Mouse (Mus musculus) liver, embryonic 13.5 days (tissue): ENCODE measurements at regions not wholly inside any gene's neighbourhood (a gene's known extent, or its start where the extent isn't known, plus 50 kb on each side); places are given as distances from the start of the nearest gene placed in this dataset.

ENCODE experiments used
- ATAC-seq: fragments of 200-750 bp; cut with Nextera tagmentation; 2 replicates; pipeline ENCODE4 v1.8.0; 2017; ENCODE audit warnings: low read depth, mild to moderate bottlenecking, moderate number of reproducible peaks, moderate library complexity
- DNase-seq: peaks from one replicate; pipeline ENCODE4 v3.0.0; 2022
- H3K27ac ChIP-seq: fragments of 300-500 bp; sonication (generic); 2 replicates; pipeline ENCODE4 v1.5.1; 2015; ENCODE audit warnings: moderate library complexity, mild to moderate bottlenecking, inconsistent platforms
- H3K27me3 ChIP-seq: fragments of 300-500 bp; sonication (generic); 2 replicates; pipeline ENCODE4 v1.6.1; 2015; ENCODE audit warnings: mild to moderate bottlenecking, inconsistent platforms
- H3K36me3 ChIP-seq: fragments of 300-500 bp; sonication (generic); 2 replicates; pipeline ENCODE4 v1.6.1; 2015; ENCODE audit warnings: mild to moderate bottlenecking, inconsistent platforms
- H3K4me1 ChIP-seq: fragments of 300-500 bp; sonication (generic); replicated peaks from 2 replicates; pipeline ENCODE4 v1.6.1; 2015; ENCODE audit warnings: inconsistent platforms
- H3K4me2 ChIP-seq: fragments of 300-500 bp; sonication (generic); 2 replicates; pipeline ENCODE4 v1.6.1; 2015; ENCODE audit warnings: inconsistent platforms, mild to moderate bottlenecking, moderate library complexity
- H3K4me3 ChIP-seq: fragments of 300-500 bp; sonication (generic); replicated peaks from 2 replicates; pipeline ENCODE4 v1.5.1; 2015; ENCODE audit warnings: mild to moderate bottlenecking, inconsistent platforms
- H3K9ac ChIP-seq: fragments of 300-500 bp; sonication (generic); 2 replicates; pipeline ENCODE4 v1.6.1; 2015; ENCODE audit warnings: mild to moderate bottlenecking, inconsistent platforms
- H3K9me3 ChIP-seq: fragments of 300-500 bp; sonication (generic); replicated peaks from 2 replicates; pipeline ENCODE4 v1.6.1; 2016; ENCODE audit warnings: inconsistent platforms
- WGBS: fragments of 180-500 bp; shearing (Covaris S2); methylation state at CpG from one replicate; pipeline ENCODE4 v1.1.7; 2015; ENCODE audit not compliant: insufficient replicate concordance; 5-methylcytosine and 5-hydroxymethylcytosine counted together

- no peak overlapping the region for H3K9ac ChIP-seq
- no peaks in the 10 kb centered on the region for H3K36me3 ChIP-seq
- ATAC-seq = no peak
- 67% methylated on average over 16 of the region's 16 CpGs for WGBS
- no peak overlapping the region for H3K27ac ChIP-seq
- no peaks in the 10 kb centered on the region for H3K9me3 ChIP-seq
- no peaks in the 10 kb centered on the region for H3K4me1 ChIP-seq
- DNase-seq = no peak
- H3K27me3 ChIP-seq = 0 out of 2 replicates have a peak, but pooled peaks cover 5% of the 10 kb centered on the region
- no peak overlapping the region for H3K4me2 ChIP-seq
- no peak overlapping the region for H3K4me3 ChIP-seq
Observed at GRCm38 (mm10) chr6:100120017-100120944, 167.0 kb downstream of the Rybp start.

DNA sequence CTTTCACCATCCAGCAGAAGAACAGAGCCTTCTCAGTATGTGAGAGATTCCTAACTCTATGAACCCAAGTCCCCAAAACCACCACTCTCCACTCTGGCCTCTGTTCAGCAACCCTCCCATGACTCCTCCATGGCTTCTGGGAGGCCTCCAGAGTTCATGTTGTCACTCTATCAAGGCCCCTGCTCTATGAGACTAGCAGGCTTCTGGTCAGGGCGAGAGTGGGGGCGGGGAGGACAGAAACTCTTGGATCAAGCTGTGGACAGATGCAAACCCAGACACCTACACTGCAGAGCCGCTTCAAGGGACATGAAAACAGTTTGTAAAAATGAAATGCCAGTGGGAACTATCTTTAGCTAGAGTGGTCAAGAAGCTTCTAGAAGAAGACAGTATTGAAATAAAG is 170.2 kb downstream of the Rybp start:
- Histone ChIP-seq H3K4me1 (0 out of 2 replicates have a peak, but pooled peaks cover 3% of the 10 kb centered on the region), H3K27me3 (no peaks in the 10 kb centered on the region), H3K36me3 (no peaks in the 10 kb centered on the region), H3K9ac (no peak overlapping the region), H3K4me3 (no peak overlapping the region), H3K9me3 (no peaks in the 10 kb centered on the region), H3K27ac (no peak overlapping the region), H3K4me2 (no peak overlapping the region)
- DNase-seq (no peak), ATAC-seq (no peak)
- WGBS = 67% methylated on average over 3 of the region's 3 CpGs

- Histone ChIP-seq H3K4me3 (no peak overlapping the region), H3K4me1 (peaks cover 11% of the 10 kb centered on the region; the same call in 1 of the 2 replicates), H3K27ac (no peak overlapping the region), H3K9ac (no peak overlapping the region), H3K9me3 (no peaks in the 10 kb centered on the region), H3K27me3 (no peaks in the 10 kb centered on the region), H3K4me2 (no peak overlapping the region), H3K36me3 (no peaks in the 10 kb centered on the region)
- no peak for DNase-seq
- ATAC-seq = no peak
- 61% methylated on average over 4 of the region's 4 CpGs for WGBS
Observed at GRCm38 (mm10) chr6:100113393-100114137, 173.7 kb downstream of the Rybp start.

GRCm38 (mm10) chr6:100110981-100111660 is 176.2 kb downstream of the Rybp start:
- Histone ChIP-seq H3K36me3 (no peaks in the 10 kb centered on the region), H3K27ac (no peak overlapping the region), H3K9ac (no peak overlapping the region), H3K4me3 (no peak overlapping the region), H3K27me3 (no peaks in the 10 kb centered on the region), H3K9me3 (no peaks in the 10 kb centered on the region), H3K4me1 (peaks cover 17% of the 10 kb centered on the region), H3K4me2 (no peak overlapping the region)
- no peak for ATAC-seq
- 68% methylated on average over 2 of the region's 2 CpGs for WGBS
- DNase-seq = no peak

DNA sequence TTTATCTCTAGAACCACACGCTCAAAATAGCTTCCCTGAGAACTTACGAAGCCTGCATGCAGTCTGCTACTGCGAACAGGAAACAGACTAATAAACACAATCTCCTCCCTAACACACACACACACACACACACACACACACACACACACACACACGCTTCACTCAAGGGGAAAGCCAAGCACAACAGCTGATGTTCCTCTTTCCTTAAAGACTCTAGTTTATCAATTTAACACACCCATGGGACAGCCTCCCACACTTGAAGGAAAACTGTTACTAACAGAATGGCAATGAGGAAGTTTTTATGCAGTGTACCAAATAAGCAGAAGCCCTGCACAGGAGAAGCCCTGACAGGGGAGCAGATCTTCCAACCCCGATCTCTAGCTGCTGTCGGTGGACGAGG is 177.3 kb downstream of the Rybp start:
- no peak for ATAC-seq

GRCm38 (mm10) chr6:100109351-100109750 is 177.9 kb downstream of the Rybp start:
- Histone ChIP-seq H3K4me3 (no peak overlapping the region), H3K9me3 (no peaks in the 10 kb centered on the region), H3K36me3 (no peaks in the 10 kb centered on the region), H3K4me2 (no peak overlapping the region), H3K9ac (no peak overlapping the region), H3K4me1 (peaks cover 17% of the 10 kb centered on the region), H3K27ac (no peak overlapping the region), H3K27me3 (no peaks in the 10 kb centered on the region)
- ATAC-seq = no peak
- DNase-seq = no peak
- 48% methylated on average over 3 of the region's 3 CpGs for WGBS

More for the DNA sequence above, 177.3 kb downstream of the Rybp start:
- 14% methylated on average over 7 of the region's 7 CpGs for WGBS
- no peak overlapping the region for H3K4me3 ChIP-seq
- no peak overlapping the region for H3K27ac ChIP-seq
- peaks cover 17% of the 10 kb centered on the region for H3K4me1 ChIP-seq
- H3K9ac ChIP-seq = no peak overlapping the region
- no peak overlapping the region for H3K4me2 ChIP-seq
- DNase-seq = no peak
- no peaks in the 10 kb centered on the region for H3K27me3 ChIP-seq
- no peaks in the 10 kb centered on the region for H3K9me3 ChIP-seq
- H3K36me3 ChIP-seq = no peaks in the 10 kb centered on the region

DNA sequence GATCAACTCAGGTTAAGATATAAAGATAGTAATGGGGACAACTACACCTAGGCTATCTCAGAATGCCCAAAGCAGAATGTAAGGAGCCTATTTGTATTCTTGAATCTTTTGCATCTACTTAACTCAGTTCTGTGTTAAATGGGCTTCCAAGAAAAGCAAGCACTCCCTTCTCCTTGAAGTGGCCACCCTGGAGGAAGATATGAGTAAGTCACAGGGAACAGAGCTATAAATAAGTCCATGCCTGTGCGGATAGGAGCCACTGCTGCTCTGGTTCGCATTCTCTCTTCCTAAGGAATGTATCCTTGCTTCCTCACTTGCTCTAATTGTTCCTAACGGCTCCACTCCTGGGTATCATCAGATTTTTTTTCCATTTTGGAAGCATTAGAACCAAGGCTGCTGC is 179.8 kb downstream of the Rybp start:
- H3K9me3 ChIP-seq = no peaks in the 10 kb centered on the region
- no peak for DNase-seq
- WGBS = 58% methylated on average over 3 of the region's 3 CpGs
- H3K36me3 ChIP-seq = no peaks in the 10 kb centered on the region
- H3K4me2 ChIP-seq = no peak overlapping the region
- H3K27me3 ChIP-seq = 0 out of 2 replicates have a peak, but pooled peaks cover 4% of the 10 kb centered on the region
- H3K27ac ChIP-seq = no peak overlapping the region
- no peak overlapping the region for H3K9ac ChIP-seq
- H3K4me3 ChIP-seq = no peak overlapping the region
- peaks cover 14% of the 10 kb centered on the region for H3K4me1 ChIP-seq
- no peak for ATAC-seq

DNA sequence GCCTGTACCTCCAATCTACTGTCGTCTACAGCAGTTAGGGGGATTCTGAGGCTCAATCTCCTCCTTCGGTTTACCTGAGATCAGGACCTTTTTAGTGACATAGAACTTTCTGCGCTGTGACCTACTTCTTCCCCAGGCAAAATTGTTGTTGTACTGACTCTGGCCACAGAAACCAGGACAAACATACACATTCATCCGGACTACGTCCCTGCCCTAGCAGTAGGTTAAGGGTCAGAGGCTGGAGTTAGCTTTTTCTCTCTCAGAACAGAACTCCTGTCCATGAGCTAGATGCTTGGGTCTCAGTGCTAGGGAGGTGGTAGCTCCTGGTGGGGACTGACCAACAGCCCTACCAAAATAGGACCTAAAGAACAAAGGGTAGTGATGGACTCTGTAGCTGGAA is 180.2 kb downstream of the Rybp start:
- Histone ChIP-seq H3K4me1 (peaks cover 14% of the 10 kb centered on the region), H3K9ac (no peak overlapping the region), H3K9me3 (no peaks in the 10 kb centered on the region), H3K27me3 (0 out of 2 replicates have a peak, but pooled peaks cover 4% of the 10 kb centered on the region), H3K27ac (no peak overlapping the region), H3K4me3 (no peak overlapping the region), H3K4me2 (no peak overlapping the region), H3K36me3 (no peaks in the 10 kb centered on the region)
- ATAC-seq = no peak
- DNase-seq = no peak
- 68% methylated on average over 5 of the region's 5 CpGs for WGBS

DNA sequence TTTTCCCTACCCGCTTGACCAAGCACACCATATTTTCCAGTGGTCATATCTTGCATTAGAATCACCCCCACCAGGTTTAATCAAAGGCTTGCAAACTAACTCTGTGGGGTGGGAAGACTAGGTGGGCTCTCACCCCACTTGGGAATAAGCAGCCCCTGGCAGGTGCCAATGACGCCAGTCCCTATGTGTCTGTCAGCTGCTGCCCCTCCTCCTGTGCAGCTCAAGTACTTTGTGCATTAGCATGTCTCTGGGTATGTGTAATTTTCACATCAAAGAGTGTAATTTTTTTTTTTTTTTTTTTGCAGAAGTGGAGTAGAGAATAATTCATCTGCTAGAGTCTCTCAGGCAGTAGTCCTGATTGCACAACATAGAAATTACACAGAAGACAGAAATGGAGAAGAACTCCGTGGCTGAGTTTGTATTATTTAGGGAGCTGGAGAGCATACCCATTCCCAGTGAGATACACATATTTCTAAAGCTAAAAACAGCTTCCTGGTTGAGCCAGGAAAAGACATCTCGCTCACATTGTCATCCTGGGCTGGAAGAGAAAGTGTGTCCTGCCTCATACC is 186.6 kb downstream of the Rybp start:
- Histone ChIP-seq H3K4me1 (peaks cover 8% of the 10 kb centered on the region; the same call in 1 of the 2 replicates), H3K36me3 (no peaks in the 10 kb centered on the region), H3K27me3 (0 out of 2 replicates have a peak, but pooled peaks cover 4% of the 10 kb centered on the region), H3K9ac (no peak overlapping the region), H3K9me3 (no peaks in the 10 kb centered on the region), H3K4me2 (no peak overlapping the region), H3K27ac (no peak overlapping the region), H3K4me3 (no peak overlapping the region)
- 56% methylated on average over 4 of the region's 4 CpGs for WGBS
- DNase-seq = no peak
- no peak for ATAC-seq

DNA sequence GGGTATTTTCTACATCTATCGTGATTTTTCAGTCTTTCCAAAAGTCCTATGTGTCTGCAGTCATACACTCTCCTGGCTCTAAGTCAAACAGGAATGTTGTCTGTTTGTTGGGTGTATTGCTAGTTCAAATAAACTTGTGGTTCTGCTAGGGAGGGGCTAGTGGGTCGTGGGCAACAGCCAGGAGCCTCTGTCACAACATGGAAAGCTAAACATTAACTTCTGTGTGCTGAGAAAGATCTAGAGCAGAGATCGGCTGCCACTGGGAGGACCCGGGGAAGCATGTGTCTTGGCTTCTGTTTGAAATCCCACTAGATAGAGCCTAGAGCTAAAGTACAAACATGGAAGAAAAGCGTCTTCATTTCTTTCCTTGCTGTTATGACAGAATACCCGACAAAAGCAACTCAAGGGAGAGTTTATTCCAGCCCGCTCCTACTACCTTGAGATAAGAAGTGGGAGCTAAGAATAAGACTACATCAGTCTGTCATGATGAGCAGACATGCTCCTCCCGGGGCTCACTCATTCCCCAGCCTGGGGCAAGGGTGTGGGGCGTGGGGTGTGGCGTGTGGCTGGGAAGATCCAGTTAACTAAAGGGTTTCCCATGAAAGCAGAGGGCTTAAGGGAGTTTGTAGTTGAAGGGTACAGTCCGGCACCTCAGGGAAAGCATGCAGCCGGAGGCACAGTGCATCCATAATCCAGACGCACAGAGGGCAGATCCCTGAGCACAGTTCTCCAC is 190.7 kb downstream of the Rybp start:
- Histone ChIP-seq H3K27ac (no peak overlapping the region), H3K9me3 (no peaks in the 10 kb centered on the region), H3K9ac (no peak overlapping the region), H3K4me2 (no peak overlapping the region), H3K4me3 (no peak overlapping the region), H3K4me1 (peaks cover 13% of the 10 kb centered on the region; the same call in 1 of the 2 replicates), H3K36me3 (no peaks in the 10 kb centered on the region), H3K27me3 (0 out of 2 replicates have a peak, but pooled peaks cover 7% of the 10 kb centered on the region)
- 56% methylated on average over 13 of the region's 13 CpGs for WGBS
- DNase-seq = no peak
- peak; percentile 52; the same call in 1 of the 2 replicates for ATAC-seq
